Mouse (Mus musculus) T-helper 17 cell (primary cell): ENCODE measurements around the gene Tmed8.
"Not testable (repeated sequence)": the region's sequence is repeated elsewhere in the genome, so short reads cannot be mapped to it uniquely, and the experiment has no call there.

Source experiments
- in situ Hi-C, 2 experiments: fragments of 300-600 bp; cut with MboI, MseI; formaldehyde crosslinking; loops; 1 replicate in 1 of 2; 2 replicates in 1 of 2; pipeline ENCODE4 v1.15.1; 2025; ENCODE audit warnings: high pct_unique_total_duplicates in 2 of 2

Tmed8 gene

DNA sequence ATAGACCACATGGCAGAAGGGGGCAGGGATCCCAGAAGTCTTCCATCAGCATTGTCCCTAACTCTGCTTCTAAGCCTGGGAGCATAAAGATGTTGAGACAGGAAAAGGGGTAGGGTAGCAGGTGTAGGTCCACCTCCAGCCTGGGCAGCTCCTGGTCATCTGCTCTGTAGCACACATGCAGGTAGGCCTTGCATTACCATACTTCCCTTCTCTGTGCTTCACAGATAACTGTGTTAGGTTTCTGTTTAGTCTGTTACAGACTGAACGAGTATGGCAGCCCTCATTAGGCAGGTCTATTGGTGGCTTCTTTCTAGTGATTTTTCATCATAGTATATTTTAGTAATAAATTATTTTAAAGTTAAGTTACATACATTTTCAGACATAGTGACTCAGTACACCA is 39.9 kb downstream of the Tmed8 start:
- in situ Hi-C loops: loop anchor here in 1 of 2 experiments (10.0 kb wide), 1 partner anchor 46 kb away; no protein-coding TSS in a partner anchor

DNA sequence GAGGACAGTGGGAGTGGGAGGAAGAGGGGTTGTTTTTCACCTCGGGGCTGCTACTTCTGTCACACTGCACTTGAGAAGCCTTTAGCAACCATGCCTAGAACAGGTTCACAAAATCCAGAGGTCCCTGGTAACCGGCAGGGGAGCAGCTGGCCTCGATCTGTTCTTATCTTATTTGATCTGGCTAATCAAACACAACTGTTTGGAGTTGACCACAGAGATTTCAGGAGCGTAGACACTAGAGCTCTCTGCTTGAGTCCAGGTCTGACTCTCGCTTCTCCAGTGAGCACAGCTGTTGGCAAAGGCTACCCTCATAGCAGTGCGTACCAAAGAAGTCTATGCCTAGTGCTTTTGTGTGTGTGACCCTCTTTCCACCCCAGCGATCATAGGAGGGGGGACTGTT is 42.2 kb downstream of the Tmed8 start:
- in situ Hi-C loops: no loop called here

DNA sequence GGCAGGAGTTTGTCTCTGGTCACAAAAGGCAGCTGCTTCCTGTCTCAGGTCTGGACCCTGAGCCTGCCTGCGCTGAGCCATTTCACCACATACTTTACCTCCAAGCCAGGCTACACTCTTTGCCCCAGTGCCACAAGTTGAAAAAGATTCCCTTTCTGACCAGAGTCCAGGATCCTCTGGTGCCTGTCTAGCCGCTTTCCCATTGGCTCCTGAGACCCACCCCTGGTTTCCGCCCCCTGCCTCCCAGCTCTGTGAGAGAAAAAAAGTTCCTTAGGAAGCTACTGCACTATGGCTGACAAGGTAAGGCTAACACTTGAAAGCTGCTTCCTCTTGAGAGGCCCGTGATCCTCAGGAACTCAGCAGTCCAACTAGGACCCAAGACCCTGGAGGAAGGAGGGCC is 42.9 kb downstream of the Tmed8 start:
- in situ Hi-C loops: no loop called here

DNA sequence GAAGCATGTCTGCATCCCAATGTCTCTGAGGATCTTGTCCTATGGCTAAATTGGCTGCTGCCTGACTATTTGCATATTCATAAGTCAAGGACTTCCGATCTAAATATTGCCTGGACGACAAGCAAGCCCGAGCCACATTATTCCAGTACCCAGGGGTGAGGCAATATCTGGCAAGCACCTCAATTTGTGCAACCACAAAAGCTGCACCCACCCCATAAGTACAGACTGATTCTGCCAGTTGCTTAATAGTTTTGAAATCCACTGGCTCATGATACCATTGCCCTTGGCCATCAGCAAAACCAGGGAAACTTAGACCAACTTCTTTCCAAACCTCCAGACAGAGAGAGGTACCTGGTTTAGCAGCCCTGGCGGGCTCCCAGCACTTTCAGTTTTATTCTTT is 45.8 kb downstream of the Tmed8 start:
- in situ Hi-C loops: not testable (repeated sequence)

DNA sequence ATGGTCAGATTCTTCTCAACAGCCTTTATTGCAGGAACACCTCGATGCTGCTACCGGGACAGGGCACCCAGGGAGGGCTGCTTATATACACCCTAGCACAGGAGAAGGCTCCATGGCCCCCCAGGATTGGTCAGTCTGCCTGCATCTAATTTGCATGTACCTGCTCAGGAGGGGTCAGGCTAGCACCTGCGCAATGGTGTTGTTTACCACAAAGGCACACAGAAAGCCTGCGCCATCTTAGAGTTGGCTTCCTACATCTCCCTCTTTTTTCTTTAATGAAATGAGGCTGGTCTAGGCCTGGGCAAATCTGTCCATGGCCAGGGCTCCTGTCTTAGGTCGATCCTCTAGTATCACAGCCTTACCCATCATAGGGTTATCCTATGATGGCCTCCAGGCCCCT is 50.8 kb downstream of the Tmed8 start:
- in situ Hi-C loops: no loop called here

DNA sequence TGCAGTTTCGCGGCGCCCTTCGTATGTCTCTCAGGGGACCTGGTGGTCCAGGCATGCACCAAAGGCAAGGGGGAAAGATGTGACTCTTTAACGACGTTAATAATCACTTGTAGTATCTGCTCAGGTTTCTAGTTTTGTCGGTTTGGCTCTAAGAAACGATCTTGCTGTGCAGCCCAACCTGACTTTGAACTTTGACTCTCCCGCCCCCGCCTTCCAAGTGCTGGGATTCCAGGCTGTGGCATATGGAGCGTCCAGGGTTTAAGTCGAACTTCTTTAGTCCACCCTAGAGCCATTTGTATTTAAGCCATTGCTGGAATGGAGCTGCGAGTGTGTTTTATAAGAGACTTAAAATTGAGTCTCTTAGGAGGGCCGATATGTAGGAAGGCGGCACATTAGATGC is 52.1 kb downstream of the Tmed8 start:
- in situ Hi-C loops: no loop called here

DNA sequence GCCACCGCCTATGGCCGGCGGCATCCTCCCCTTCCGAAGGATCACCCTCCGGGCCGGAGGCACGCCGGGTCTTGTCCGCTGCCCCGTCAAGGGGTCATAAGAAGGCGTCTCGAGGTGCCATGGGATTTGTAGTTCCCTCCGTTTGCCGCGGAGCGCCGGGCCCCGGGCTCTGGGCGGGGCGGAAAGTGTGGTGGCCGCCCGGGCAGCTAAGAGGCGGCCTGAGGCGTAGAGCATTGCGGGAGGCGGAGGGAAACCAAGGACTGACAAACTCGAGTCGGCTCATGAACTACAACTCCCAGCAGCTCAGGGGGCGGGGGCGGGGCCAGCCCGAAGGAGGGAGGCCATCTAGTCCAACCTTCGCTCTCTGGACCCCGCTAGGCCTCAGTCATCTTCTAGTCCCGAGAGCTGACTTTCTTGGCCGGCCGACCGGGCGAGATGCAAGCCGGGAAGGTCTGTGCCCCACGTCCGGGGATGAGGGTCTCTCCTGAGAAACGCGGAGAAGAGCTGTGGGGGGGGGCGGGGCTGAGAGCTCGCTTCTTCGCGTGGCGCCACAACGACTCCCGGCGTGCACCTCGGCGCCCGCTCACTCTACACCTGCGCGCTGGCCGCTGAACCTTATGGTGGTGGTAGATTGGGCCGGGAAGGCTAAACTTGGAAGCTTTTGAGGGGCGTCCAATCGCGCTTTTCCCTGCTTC is 52.7 kb downstream of the Tmed8 start, which contains the start of gene Pomt2:
TSS of gene Pomt2 (minus strand) at position 574 of the 695 bp plus-strand sequence.
- in situ Hi-C loops: no loop called here

DNA sequence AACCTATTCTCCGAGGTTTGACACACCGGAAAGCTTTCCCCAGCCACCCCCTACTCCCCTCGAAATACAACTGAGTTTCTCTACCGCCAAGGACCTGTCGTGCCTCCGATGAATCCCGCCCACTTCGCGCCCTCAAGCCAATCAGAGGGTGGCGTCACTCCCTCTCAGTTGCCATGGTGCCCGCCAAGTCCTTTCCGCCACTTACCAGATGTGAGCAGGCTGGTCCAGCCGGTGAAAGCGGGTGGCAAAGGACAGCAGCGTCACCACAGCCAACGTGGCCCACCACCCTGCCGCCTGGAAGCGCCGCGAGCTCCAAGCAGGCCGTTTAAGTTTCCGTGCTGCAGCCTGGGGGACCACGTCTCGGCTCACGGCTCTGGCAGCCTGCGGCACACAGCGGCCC is 53.3 kb downstream of the Tmed8 start, which contains the start of gene Gstz1:
TSS of gene Gstz1 (plus strand) at position 200 of the 400 bp plus-strand sequence.
- in situ Hi-C loops: no loop called here

DNA sequence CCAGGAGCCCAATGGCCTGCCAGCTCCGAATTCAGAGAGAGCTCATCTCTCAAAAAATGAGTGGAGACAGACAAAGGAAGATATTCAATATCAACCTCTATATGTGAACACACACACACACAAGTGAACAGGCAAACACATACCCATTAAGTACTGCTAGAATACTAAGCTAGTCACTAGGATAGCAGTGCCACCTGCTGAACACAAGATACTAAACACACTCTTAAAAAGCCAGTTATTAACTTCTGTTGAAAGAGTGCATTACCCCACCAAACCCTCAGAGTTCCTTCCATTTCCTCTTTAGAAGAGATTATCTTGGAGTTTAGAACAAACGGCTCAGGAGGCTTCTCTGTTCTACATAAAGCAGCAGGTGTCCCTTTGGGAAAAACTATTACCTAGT is 58.1 kb downstream of the Tmed8 start:
- in situ Hi-C loops: no loop called here

DNA sequence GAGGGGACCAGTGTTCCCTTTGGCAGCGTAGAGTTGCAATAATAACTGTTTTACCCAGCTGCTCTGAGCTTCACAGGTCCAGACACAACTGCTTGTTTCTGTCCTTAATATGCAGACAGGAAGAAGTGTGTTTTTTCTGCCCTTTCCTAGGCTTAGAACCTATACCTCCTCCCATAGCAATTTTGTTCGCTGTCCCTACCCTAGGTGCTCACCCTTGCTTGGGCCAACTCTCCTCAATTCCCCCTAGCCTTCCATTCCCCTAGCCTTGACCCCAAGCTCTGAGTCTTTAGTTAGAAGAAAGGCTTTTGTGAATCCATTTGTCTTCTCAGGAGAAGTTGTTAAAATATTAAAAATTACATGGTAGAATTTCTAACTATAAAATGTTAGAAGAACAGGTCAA is 61.5 kb downstream of the Tmed8 start:
- in situ Hi-C loops: loop anchor here in 1 of 2 experiments (5.0 kb wide), 1 partner anchor 104 kb away; no protein-coding TSS in a partner anchor

DNA sequence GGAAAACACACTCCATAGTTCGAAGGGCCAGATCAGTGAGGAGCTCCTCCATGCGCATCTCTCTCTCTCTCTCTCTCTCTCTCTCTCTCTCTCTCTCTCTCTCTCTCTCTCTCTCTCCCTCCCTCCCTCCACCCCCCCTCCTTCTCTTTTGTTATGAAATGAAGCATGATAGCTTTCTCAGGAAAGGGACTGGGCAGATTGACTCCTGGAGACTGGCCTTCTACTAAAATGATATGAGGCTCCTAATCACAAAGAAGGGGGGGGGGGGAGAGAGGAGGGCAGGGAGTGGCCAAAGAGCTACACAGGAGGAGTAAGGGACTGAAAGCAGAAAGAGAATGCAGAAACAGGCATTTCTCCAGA is 61.9 kb downstream of the Tmed8 start:
- in situ Hi-C loops: loop anchor here in 1 of 2 experiments (5.0 kb wide), 1 partner anchor 104 kb away; no protein-coding TSS in a partner anchor

DNA sequence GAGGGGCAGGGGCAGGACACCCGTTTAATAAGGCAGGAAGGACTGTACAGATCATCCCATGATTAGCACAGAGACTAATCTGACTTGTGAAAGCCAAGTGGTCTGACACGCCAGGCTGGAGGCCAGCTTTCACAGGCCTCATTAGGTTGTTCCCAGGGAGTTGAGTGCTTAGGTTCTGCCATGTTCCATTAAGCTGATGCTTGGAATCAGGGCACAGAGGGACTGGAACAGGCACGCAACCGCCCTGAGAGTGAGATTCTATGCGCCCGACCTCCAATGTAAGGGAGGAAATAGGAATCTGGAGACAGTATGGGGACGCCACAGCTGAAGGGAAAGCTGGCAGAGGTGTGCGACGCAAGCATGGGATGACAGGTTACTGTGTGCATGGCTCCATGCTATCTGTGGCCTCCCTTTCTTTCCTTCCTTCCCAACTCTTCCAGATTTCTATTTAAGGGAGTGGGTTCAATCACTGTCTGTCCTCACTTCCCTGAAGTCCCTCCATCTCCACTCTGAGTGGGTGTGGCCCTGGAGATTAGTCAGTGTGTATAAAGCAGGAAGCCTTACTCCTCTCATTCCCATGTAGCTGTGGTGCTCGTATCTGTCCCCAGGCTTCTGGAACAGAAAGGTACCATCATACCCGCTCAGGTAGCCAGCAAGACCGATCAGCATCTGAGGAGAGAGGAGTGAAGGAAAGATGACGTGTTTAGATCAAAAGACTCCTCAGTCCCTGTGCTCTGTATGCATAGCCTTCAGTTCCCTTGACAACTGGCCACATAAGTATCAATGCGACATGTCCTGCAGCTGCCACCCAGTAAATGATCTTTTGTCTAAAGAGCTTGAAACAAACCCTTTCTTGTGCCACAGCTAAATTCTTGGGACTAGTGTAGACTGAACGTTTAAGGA is 62.6 kb downstream of the Tmed8 start:
- in situ Hi-C loops: loop anchor here in 1 of 2 experiments (5.0 kb wide), 1 partner anchor 105 kb away; no protein-coding TSS in a partner anchor

DNA sequence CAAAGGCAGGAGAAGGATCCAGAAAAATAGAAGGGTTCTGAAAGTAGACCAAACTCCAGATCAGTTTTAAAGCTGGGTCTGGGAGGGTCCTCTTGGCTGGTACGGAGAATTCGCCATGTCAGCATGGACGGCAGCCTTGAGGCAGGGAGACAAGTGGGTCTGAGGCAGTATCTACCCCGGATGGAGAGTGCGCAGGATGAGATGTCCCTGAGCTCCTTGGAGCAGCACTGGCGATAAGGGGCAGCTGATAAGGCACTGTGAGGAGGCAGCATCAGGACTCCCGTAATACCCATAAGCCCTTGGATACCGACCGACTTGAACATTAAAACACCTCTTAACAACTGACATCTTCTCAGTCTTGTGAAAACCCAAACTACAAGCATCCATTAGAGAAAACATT is 67.5 kb downstream of the Tmed8 start:
- in situ Hi-C loops: no loop called here

DNA sequence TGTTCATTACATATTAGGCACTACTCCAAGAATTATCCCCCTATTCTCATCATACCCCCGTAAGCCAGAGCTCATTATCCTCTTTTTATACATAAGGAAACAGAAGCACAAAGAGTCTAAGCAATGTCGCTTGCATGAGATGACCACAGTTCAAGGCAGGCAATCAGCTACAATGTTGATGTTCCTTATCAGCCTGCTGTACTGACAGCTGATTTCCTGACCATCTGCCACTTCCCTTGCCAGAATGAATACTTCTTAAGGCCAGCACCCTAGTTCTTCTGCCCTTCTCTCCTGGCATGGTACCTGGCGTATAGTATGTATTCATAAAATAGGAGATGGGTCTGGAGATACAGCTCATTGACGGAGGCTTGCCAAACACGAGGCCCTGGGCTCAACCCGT is 68.0 kb downstream of the Tmed8 start:
- in situ Hi-C loops: no loop called here

DNA sequence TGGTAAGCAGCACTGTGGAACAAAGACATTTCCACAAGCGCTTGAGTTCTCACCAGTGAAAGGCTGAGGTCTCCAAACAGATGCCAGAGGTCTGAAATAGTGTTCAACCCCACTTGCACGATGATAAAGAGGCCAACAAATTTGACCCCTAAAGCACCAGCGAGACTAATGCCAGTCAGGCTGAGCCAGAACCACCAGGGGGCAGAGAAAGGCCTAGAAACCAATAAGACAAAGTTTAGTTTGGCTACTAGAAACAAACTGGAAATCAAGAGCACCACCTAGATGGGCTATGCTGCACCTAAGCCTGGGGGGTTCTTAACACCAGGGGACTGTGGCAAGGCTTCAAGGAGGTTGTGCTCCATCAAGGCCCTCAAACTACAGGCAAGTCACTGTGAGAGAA is 68.6 kb downstream of the Tmed8 start:
- in situ Hi-C loops: no loop called here

DNA sequence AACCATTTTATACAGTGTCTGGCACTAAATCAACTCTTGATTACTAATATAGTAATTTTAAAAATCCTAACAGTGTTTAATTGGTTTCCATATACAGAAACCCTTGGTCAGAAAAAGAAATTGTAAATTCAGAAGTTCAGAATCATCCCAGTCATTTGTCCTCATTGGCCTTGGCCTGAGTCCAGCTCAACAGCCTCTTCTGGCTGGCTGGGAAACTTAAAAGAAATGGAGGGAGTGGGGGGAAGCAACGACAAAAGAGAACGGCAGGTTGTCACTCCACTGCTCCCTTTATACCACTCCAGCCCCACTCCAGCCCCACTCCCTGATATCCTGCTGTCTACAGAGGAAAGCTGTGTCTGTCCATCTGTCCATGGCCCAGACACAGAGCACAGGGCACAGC is 69.1 kb downstream of the Tmed8 start:
- in situ Hi-C loops: no loop called here

DNA sequence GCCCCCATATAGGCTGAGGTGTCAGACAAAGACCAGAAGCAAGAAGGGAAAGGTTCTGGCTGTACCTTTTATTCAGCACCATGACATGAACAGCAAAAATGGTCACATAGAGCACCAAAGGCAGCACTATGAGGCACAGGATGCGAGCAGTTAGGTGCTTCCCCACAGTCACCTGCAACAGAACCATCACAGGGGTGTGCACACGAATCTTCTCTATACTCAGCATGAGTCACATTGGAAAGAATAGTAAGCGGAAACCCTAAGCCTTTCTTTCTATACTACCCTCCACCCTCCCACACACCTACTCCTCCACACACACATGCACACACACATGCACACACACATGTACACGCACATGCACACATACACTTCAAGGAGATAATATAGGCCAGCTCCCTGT is 70.0 kb downstream of the Tmed8 start:
- in situ Hi-C loops: no loop called here

DNA sequence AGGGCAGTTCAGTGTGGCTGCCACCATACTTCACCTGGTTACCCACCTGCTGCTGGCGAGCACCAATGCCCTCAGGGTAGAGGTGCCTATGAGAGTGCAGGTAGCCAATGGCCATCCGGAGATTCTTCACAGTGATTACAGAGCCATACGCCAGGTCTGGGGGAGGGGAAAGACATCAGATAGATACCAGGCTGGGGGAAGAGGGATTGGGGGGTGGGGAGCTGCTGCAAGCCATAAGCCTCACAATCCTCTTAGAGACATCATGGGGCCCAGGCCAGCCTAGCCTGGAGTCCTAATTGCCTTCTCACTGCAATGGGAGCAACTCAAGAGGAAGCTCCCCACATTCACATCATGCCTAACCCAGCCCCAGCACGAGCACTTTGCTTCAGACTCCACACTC is 73.0 kb downstream of the Tmed8 start:
- in situ Hi-C loops: no loop called here

DNA sequence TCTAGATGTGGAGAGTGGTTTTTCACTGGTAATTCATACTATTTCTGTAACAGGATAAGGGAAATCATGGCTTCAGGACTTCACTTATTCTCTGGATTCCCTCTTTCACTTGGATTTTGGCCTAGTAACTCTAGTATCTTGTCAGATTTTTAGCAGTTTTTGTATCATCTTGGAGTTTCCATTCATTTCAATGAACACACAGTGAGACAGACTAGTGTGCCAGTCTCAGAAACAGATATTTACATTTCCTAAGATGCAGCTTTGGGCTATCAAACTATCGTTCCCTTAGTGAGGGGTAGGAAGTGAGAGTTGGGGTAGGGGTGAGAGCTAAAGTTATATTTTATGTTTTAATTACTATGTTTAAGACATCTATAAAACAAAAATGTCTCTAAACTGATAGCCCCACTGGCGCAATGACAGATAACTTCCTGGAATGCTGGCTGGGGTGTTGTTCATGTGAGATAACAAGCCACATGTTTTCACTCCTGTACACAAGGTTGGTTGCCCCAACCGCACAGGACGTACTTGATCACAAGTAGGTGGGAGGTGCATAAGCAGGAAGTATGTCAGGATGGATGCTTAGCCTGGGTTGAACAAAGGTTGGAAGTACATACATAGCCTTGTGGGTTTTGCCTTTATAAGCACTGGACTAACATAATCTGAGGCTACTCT is 78.2 kb downstream of the Tmed8 start:
- in situ Hi-C loops: no loop called here
